Mouse (Mus musculus): ENCODE measurements around the gene Rapgef1. TPM values are rescaled to one million over a fixed set of nuclear protein-coding genes. Genes with fewer than 3 reads are reported as not detected.

The Rapgef1 gene
- polyA plus RNA-seq, 1 experiment: 52.4 TPM

GRCm38 (mm10) chr2:29672746-29673536, 53.4 kb downstream of the Rapgef1 start:
- DNase-seq (ENCODE audit: low read depth): no peak

- no peak for DNase-seq (ENCODE audit: low read depth)
Observed at GRCm38 (mm10) chr2:29674087-29674486, 54.6 kb downstream of the Rapgef1 start.

- DNase-seq (ENCODE audit: low read depth): no peak
Observed at GRCm38 (mm10) chr2:29674545-29674944, 55.0 kb downstream of the Rapgef1 start.

- no peak for DNase-seq (ENCODE audit: low read depth)
Observed at GRCm38 (mm10) chr2:29675846-29676245, 56.3 kb downstream of the Rapgef1 start.

- no peak for DNase-seq (ENCODE audit: low read depth)
Observed at GRCm38 (mm10) chr2:29676513-29676912, 57.0 kb downstream of the Rapgef1 start.

- no peak for DNase-seq (ENCODE audit: low read depth)
Observed at GRCm38 (mm10) chr2:29677842-29678241, 58.3 kb downstream of the Rapgef1 start.

- no peak for DNase-seq (ENCODE audit: low read depth)
Observed at GRCm38 (mm10) chr2:29678524-29678923, 59.0 kb downstream of the Rapgef1 start.

- DNase-seq (ENCODE audit: low read depth): no peak
Observed at GRCm38 (mm10) chr2:29679710-29680584, 60.4 kb downstream of the Rapgef1 start.

- no peak for DNase-seq (ENCODE audit: low read depth)
Observed at GRCm38 (mm10) chr2:29683261-29683999, 63.9 kb downstream of the Rapgef1 start.

GRCm38 (mm10) chr2:29684498-29684897, 65.0 kb downstream of the Rapgef1 start:
- DNase-seq (ENCODE audit: low read depth): no peak

GRCm38 (mm10) chr2:29689014-29689413, 69.5 kb downstream of the Rapgef1 start:
- no peak for DNase-seq (ENCODE audit: low read depth)

- DNase-seq (ENCODE audit: low read depth): no peak
Observed at GRCm38 (mm10) chr2:29689495-29689894, 70.0 kb downstream of the Rapgef1 start.

GRCm38 (mm10) chr2:29691068-29691467, 71.5 kb downstream of the Rapgef1 start:
- no peak for DNase-seq (ENCODE audit: low read depth)

- DNase-seq (ENCODE audit: low read depth): no peak
Observed at GRCm38 (mm10) chr2:29691507-29691906, 72.0 kb downstream of the Rapgef1 start.

- no peak for DNase-seq (ENCODE audit: low read depth)
Observed at GRCm38 (mm10) chr2:29692192-29692591, 72.7 kb downstream of the Rapgef1 start.

- DNase-seq (ENCODE audit: low read depth): no peak
Observed at GRCm38 (mm10) chr2:29696207-29696800, 76.8 kb downstream of the Rapgef1 start.

- DNase-seq (ENCODE audit: low read depth): no peak
Observed at GRCm38 (mm10) chr2:29698421-29699290, 79.1 kb downstream of the Rapgef1 start.

- no peak for DNase-seq (ENCODE audit: low read depth)
Observed at GRCm38 (mm10) chr2:29700898-29701297, 81.4 kb downstream of the Rapgef1 start.

- DNase-seq (ENCODE audit: low read depth): no peak
Observed at GRCm38 (mm10) chr2:29701393-29701792, 81.9 kb downstream of the Rapgef1 start.

- no peak for DNase-seq (ENCODE audit: low read depth)
Observed at GRCm38 (mm10) chr2:29702189-29702588, 82.7 kb downstream of the Rapgef1 start.
